21 mouse cellular contexts compared by ENCODE assay signal in genomic region chr6:60986914-60987313, GRCm38 (mm10).
DNase-seq lines count a peak whose midpoint lies in the region.
"Had no signal": no experiment of that assay in that cellular context is flagged by ENCODE, and none has a peak within 500 bp of the region (broad histone marks: within the 10 kb centered on the region; RNA-seq: fewer than 3 reads in every experiment).

No protein-coding gene starts in this region.

- intact Hi-C loops in left cerebral cortex, postnatal 14 days (cut with DNase I) = loop anchor here (5.0 to 10.0 kb wide), 2 partner anchors 188 to 315 kb away; no protein-coding TSS in a partner anchor

- DNase-seq in left cerebral cortex, postnatal 14 days (ENCODE audit: low spot score in 2 of 2) = peak; percentile 31 to 41
- DNase-seq in left cerebral cortex, adult 11 months (ENCODE audit: low spot score) = no peak
- DNase-seq in brain, adult 2 months (ENCODE audit: low read depth, low spot score) = peak; percentile 35
- peak; percentile 9 to 28 for DNase-seq in frontal cortex, postnatal 36 days (ENCODE audit: low spot score in 2 of 2)
- DNase-seq in right cerebral cortex, postnatal 25 days = peak; percentile 17
- DNase-seq in urinary bladder, postnatal 10 days (ENCODE audit: low spot score) = no peak
- no peak for DNase-seq in neural tube, embryonic 10.5 days (ENCODE audit: extremely low spot score, low spot score)
- DNase-seq: adrenal gland, postnatal 14 days; cerebellum, adult 11-12 months; cerebellum, adult 9-11 months; gastrocnemius, postnatal 14 days; kidney, adult 8-10 months; kidney, postnatal 4 days; layer of hippocampus, postnatal 36 days; liver, embryonic 13.5 days; lung, adult 18-20 months; lung, postnatal 4 days; midbrain, embryonic 14.5 days; spleen, adult 18-20 months; thymus, adult 18-20 months; thymus, postnatal 36 days had no signal

Comparison
In these comparisons a context has a peak if more than half of its experiments do, and no peak if none do; other contexts are left out.
1. DNase-seq: peak in left cerebral cortex, postnatal 14 days (2 of 2), brain, adult 2 months (single experiment), frontal cortex, postnatal 36 days (2 of 2) and right cerebral cortex, postnatal 25 days (single experiment); none in left cerebral cortex, adult 11 months (single experiment), urinary bladder, postnatal 10 days (single experiment) and neural tube, embryonic 10.5 days (single experiment).